Mouse (Mus musculus): ENCODE measurements at regions not wholly inside any gene's neighbourhood (a gene's known extent, or its start where the extent isn't known, plus 50 kb on each side); places are given as distances from the start of the nearest gene placed in this dataset.

DNA sequence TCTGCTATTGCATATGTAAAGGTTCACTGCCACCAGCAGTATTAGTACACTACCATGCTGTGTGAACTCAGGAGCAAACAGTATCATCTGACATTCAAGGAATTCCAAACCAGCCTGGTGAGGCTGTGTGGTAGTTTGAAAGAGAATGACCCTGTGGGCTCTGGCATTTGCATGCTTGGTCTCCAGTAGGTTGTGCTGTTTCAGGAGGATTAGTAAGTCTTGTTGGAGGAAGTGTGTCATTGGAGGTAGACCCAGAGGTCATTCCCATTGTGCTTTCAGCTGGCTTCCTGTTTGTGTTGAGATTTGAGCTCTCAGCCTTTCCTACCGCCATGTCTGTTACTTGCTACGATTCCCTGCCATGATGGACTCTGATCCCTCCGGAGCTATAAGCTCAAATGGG, 98.3 kb upstream of the St6galnac5 start:
- peak; percentile 24 for DNase-seq (ENCODE audit: extremely low read depth)
- Histone ChIP-seq H3K9me3 (replicated peaks; ENCODE audit: low read length) (no peaks in the 10 kb centered on the region), H3K4me3 (replicated peaks in 1 of 3; ENCODE audit: low read depth in 2 of 3, low read length in 2 of 3, poor library complexity in 1 of 3) (no peak overlapping the region), H3K79me2 (replicated peaks; ENCODE audit: control insufficient read depth, extremely low read depth, insufficient read depth, poor library complexity, severe bottlenecking) (no peaks in the 10 kb centered on the region), H3K4me2 (ENCODE audit: insufficient read depth, low read depth, poor library complexity, severe bottlenecking) (no peak overlapping the region), H3K27me3 (replicated peaks) (no peaks in the 10 kb centered on the region), H3K27ac (ENCODE audit: insufficient read depth, low read depth) (no peak overlapping the region), H3K36me3 (replicated peaks in 1 of 2; ENCODE audit: control insufficient read depth in 1 of 2, insufficient read depth in 1 of 2, low read length in 1 of 2) (no peaks in the 10 kb centered on the region), H3K4me1 (ENCODE audit: control insufficient read depth in 1 of 2, insufficient read depth in 2 of 2) (peaks cover 0 to 16% of the 10 kb centered on the region in 2 experiments; a peak in 2 of 4 replicates), H3K9ac (ENCODE audit: insufficient read depth, low read depth) (no peak overlapping the region)
- TF ChIP-seq E2F4 (IDR thresholded peaks at IDR 0.05; ENCODE audit: insufficient replicate concordance, low read depth, low read length), result no peak
- TF ChIP-seq POLR2AphosphoS2 (IDR thresholded peaks at IDR 0.05; ENCODE audit: low read depth, low read length), result no peak
- TF ChIP-seq JUN (IDR thresholded peaks at IDR 0.05; ENCODE audit: insufficient read depth, low read depth, low read length), result no peak
- TF ChIP-seq CTCF (conservative IDR thresholded peaks at IDR 0.05 in 1 of 2, IDR thresholded peaks at IDR 0.05 in 1 of 2; ENCODE audit: low read depth in 2 of 2, low read length in 2 of 2), result peak in 1 of 2 experiments; percentile 38; a peak in 2 of 4 replicates
- TF ChIP-seq IRF4 (IDR thresholded peaks at IDR 0.05; ENCODE audit: low read depth, low read length), result no peak
- no peak for TF ChIP-seq POLR2A (IDR thresholded peaks at IDR 0.05; ENCODE audit: low read depth, low read length)
- TF ChIP-seq HCFC1 (IDR thresholded peaks at IDR 0.05; ENCODE audit: low read depth, low read length), result peak; percentile 30; the same call in 1 of the 2 replicates
- TF ChIP-seq MXI1 (IDR thresholded peaks at IDR 0.05; ENCODE audit: low read depth, low read length), result 0 out of 2 replicates have a peak, but pooled peaks have one; percentile 22
- TF ChIP-seq TCF12 (IDR thresholded peaks at IDR 0.05; ENCODE audit: low read depth, low read length), result no peak
- TF ChIP-seq NELFE (IDR thresholded peaks at IDR 0.05; ENCODE audit: low read depth, low read length), result no peak
- peak; percentile 47 for TF ChIP-seq SMC3 (IDR thresholded peaks at IDR 0.05; ENCODE audit: low read depth, low read length)
- TF ChIP-seq MAX (IDR thresholded peaks at IDR 0.05; ENCODE audit: low read length), result no peak
- no peak for TF ChIP-seq EP300 (IDR thresholded peaks at IDR 0.05; ENCODE audit: low read length)
- peak; percentile 34 for TF ChIP-seq RAD21 (IDR thresholded peaks at IDR 0.05; ENCODE audit: low read depth, low read length)
- dilution Hi-C loops (cut with MboI; ENCODE audit: extremely low pct_ligation_motif_present, extremely low pct_unique_long_range_greater_than_20kb, low sequenced_read_pairs) (no loop called here), in situ Hi-C loops (cut with MboI; ENCODE audit: low pct_ligation_motif_present, low pct_unique_long_range_greater_than_20kb, low sequenced_read_pairs) (no loop called here)

DNA sequence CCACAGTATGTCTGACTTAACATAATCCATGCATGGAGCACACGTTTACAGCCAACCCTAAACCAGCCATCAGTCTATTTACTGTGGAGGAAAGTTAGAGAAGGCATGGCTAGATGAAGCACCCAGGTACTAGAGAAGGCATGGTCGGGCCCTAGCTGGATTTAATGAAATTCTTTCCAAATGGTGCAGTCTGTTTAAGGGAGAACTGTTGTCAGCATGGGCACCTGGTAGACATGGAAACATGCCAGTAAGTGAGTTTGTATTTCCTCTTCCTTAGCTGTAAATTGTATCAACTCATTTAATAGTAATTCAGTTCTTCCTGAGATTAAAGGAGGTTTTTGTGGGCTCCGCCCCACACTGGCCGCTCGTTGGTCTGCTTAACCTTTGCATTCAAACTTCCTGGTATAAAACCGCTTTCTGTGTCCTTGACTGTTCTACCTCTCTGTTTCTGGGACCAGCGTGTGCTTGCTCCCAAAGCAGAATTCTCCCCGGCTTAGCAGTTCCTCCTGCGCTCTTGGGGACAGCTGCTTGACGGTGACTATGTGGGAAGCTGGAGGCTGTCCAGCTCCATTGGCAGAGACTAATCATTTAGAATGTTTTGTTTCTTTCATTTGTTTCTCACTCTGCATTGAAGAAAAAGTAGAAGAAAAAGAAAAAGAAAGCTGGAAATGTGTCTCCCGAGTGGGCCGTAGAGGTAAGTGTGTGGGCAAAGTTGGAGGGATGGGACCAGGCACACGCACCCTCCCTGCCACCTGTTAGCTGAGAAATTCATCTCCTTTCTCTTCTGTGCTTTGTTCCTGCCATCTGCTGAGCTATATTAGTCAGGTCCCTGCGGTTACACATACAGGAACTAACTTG, 96.0 kb upstream of the St6galnac5 start:
- no peak for DNase-seq (ENCODE audit: extremely low read depth)
- no peaks in the 10 kb centered on the region for H3K27me3 ChIP-seq (replicated peaks)
- no peaks in the 10 kb centered on the region for H3K9me3 ChIP-seq (replicated peaks; ENCODE audit: low read length)
- H3K4me3 ChIP-seq (replicated peaks in 1 of 3; ENCODE audit: low read depth in 2 of 3, low read length in 2 of 3, poor library complexity in 1 of 3), result no peak overlapping the region
- in situ Hi-C loops (cut with MboI; ENCODE audit: low pct_ligation_motif_present, low pct_unique_long_range_greater_than_20kb, low sequenced_read_pairs), result no loop called here
- peaks cover 0 to 11% of the 10 kb centered on the region in 2 experiments; a peak in 1 of 4 replicates for H3K4me1 ChIP-seq (ENCODE audit: control insufficient read depth in 1 of 2, insufficient read depth in 2 of 2)
- no peak overlapping the region for H3K27ac ChIP-seq (ENCODE audit: insufficient read depth, low read depth)
- H3K9ac ChIP-seq (ENCODE audit: insufficient read depth, low read depth), result no peak overlapping the region
- dilution Hi-C loops (cut with MboI; ENCODE audit: extremely low pct_ligation_motif_present, extremely low pct_unique_long_range_greater_than_20kb, low sequenced_read_pairs), result no loop called here
- TF ChIP-seq JUN (IDR thresholded peaks at IDR 0.05; ENCODE audit: insufficient read depth, low read depth, low read length) (no peak), EP300 (IDR thresholded peaks at IDR 0.05; ENCODE audit: low read length) (no peak), USF1 (IDR thresholded peaks at IDR 0.05; ENCODE audit: low read depth, low read length) (no peak), ZKSCAN1 (IDR thresholded peaks at IDR 0.05; ENCODE audit: borderline replicate concordance, low read depth, low read length) (no peak)
- no peaks in the 10 kb centered on the region for H3K36me3 ChIP-seq (replicated peaks in 1 of 2; ENCODE audit: control insufficient read depth in 1 of 2, insufficient read depth in 1 of 2, low read length in 1 of 2)
- no peaks in the 10 kb centered on the region for H3K79me2 ChIP-seq (replicated peaks; ENCODE audit: control insufficient read depth, extremely low read depth, insufficient read depth, poor library complexity, severe bottlenecking)
- H3K4me2 ChIP-seq (ENCODE audit: insufficient read depth, low read depth, poor library complexity, severe bottlenecking), result no peak overlapping the region

Measured in CH12.LX (cell line).